Mouse (Mus musculus) stomach, postnatal 0 days (tissue): ENCODE results near the gene Skida1. TPM values are rescaled to one million over a fixed set of nuclear protein-coding genes. Genes with fewer than 3 reads are reported as not detected.

ENCODE experiments used
- ATAC-seq: fragments of 200-750 bp; cut with Nextera tagmentation; 2 replicates; pipeline ENCODE4 v1.8.0; 2017; ENCODE audit not compliant: low FRiP score, low TSS enrichment
- DNase-seq: peaks from one replicate; pipeline ENCODE4 v3.0.0-alpha.2; 2016; ENCODE audit warnings: low spot score
- H3K27ac ChIP-seq: fragments of 300-500 bp; sonication (generic); replicated peaks from 2 replicates; pipeline ENCODE4 v1.5.1; 2014; ENCODE audit warnings: mild to moderate bottlenecking, control low read depth
- H3K27me3 ChIP-seq: fragments of 300-500 bp; sonication (generic); 2 replicates; pipeline ENCODE4 v1.6.1; 2014; ENCODE audit warnings: low read length; ENCODE audit not compliant: control insufficient read depth, insufficient read depth
- H3K36me3 ChIP-seq: fragments of 300-500 bp; sonication (generic); 2 replicates; pipeline ENCODE4 v1.6.1; 2014; ENCODE audit warnings: low read length, mixed read lengths; ENCODE audit not compliant: control insufficient read depth, insufficient read depth
- H3K4me1 ChIP-seq: fragments of 300-500 bp; sonication (generic); replicated peaks from 2 replicates; pipeline ENCODE4 v1.6.1; 2014; ENCODE audit warnings: antibody characterized with exemption; ENCODE audit not compliant: control insufficient read depth, insufficient read depth
- H3K4me2 ChIP-seq: fragments of 300-500 bp; sonication (generic); replicated peaks from 2 replicates; pipeline ENCODE4 v1.6.1; 2014; ENCODE audit warnings: low read depth, mild to moderate bottlenecking, control low read depth, moderate library complexity
- H3K4me3 ChIP-seq: fragments of 300-500 bp; sonication (generic); 2 replicates; pipeline ENCODE4 v1.5.1; 2014; ENCODE audit warnings: low read depth, low read length, control low read depth
- H3K9ac ChIP-seq: fragments of 300-500 bp; sonication (generic); 2 replicates; pipeline ENCODE4 v1.6.1; 2014; ENCODE audit warnings: mild to moderate bottlenecking, low read length, control low read depth, mixed read lengths
- H3K9me3 ChIP-seq: fragments of 300-500 bp; sonication (generic); 2 replicates; pipeline ENCODE4 v1.6.1; 2016; ENCODE audit warnings: low read length; ENCODE audit not compliant: control insufficient read depth
- CTCF ChIP-seq: IDR thresholded peaks from 2 replicates; pipeline ENCODE4 v1.5.1; 2016; ENCODE audit warnings: antibody characterized with exemption, low read depth, mild to moderate bottlenecking, moderate library complexity
- EP300 ChIP-seq: optimal IDR thresholded peaks from 2 replicates; pipeline ENCODE3; 2016; ENCODE audit warnings: antibody characterized with exemption
- WGBS: fragments of 180-500 bp; shearing (Covaris S2); extraction: QIAGEN DNeasy Blood & Tissue Kit; methylation state at CpG from one replicate; pipeline ENCODE4 v1.1.7; 2014; 5-methylcytosine and 5-hydroxymethylcytosine counted together
- polyA plus RNA-seq: library from polyadenylated mRNA; unstranded; fragments of >200 nt; fragmentation: Nextera tagmentation; extraction: Ambion mirVana; gene quantifications from 2 replicates; pipeline ENCODE4 v1.2.1, GENCODE M21; 2015

The Skida1 gene
- polyA plus RNA-seq, 1 experiment from 2014 or later, result 1.9 TPM

DNA sequence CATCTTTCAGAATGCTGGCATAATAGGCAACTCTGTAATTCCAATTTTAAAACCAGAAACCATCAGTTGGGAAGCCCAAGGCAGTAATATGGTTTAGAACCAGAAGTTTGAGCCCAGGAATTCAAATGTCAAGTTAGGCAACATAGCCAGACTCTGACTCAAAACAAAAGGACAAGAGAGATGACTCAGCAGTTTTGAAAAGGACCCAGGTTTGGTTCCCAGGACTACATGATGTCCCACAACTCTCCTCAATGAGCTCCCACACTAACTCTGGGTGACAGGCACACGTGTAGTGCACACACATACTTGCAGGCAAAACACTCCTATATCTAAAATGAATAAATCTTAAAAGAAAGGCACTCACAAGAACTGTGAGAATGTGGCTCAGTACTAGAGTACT lies 29.7 kb downstream of the Skida1 start:
- Histone ChIP-seq H3K36me3 (no peaks in the 10 kb centered on the region), H3K4me1 (no peaks in the 10 kb centered on the region), H3K9ac (no peak overlapping the region), H3K27me3 (no peaks in the 10 kb centered on the region), H3K4me2 (no peak overlapping the region), H3K27ac (no peak overlapping the region), H3K9me3 (no peaks in the 10 kb centered on the region), H3K4me3 (no peak overlapping the region)
- WGBS, result 86% methylated on average over 1 of the region's 1 CpGs
- TF ChIP-seq CTCF, result no peak
- no peak for TF ChIP-seq EP300
- DNase-seq (no peak), ATAC-seq (no peak)

DNA sequence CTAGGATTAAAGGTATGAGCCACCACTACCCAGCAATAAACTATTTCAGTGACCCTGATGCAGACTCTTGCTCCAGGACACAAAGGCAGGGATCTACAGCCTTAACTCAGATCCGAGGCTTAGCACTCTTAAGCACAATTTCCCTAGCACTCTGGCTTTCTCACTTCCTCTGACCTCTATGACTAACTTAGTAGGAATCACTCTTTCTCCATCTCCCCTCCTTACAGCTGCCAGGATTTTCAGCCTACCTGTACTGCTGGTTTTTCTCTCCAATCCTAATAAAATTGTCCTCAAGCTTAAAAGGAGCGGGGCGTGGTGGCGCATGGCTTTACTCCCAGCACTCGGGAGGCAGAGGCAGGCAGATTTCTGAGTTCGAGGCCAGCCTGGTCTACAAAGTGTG lies 31.5 kb downstream of the Skida1 start:
- no peak for DNase-seq
- no peak for ATAC-seq
- Histone ChIP-seq H3K4me3 (no peak overlapping the region), H3K4me2 (no peak overlapping the region), H3K27me3 (no peaks in the 10 kb centered on the region), H3K27ac (no peak overlapping the region), H3K9ac (no peak overlapping the region), H3K9me3 (no peaks in the 10 kb centered on the region), H3K36me3 (no peaks in the 10 kb centered on the region), H3K4me1 (no peaks in the 10 kb centered on the region)
- WGBS, result 96% methylated on average over 6 of the region's 6 CpGs
- TF ChIP-seq CTCF, result no peak

DNA sequence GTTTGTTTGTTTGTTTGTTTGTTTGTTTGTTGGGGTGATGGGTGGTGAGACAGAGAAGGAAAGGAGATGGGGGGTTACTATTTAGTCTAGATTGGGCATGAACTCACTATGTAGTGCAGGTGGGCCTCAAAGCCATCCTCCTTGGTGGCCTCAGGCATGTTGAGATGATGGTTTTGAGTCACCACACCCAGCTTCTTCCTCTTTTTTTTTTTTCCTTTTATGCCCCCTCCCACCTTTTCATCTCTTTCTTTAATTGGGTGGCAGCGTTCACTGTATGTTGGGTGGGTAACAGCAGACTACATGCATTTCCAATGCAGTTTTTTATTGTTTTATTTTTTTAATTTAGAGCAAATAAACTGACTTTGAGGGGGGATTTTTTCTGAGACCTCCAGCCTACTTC lies 32.2 kb downstream of the Skida1 start:
- Histone ChIP-seq H3K9me3 (no peaks in the 10 kb centered on the region), H3K4me3 (no peak overlapping the region), H3K4me2 (no peak overlapping the region), H3K27me3 (no peaks in the 10 kb centered on the region), H3K36me3 (no peaks in the 10 kb centered on the region), H3K27ac (no peak overlapping the region), H3K9ac (no peak overlapping the region), H3K4me1 (no peaks in the 10 kb centered on the region)
- 95% methylated on average over 1 of the region's 1 CpGs for WGBS
- DNase-seq (no peak), ATAC-seq (no peak)
- TF ChIP-seq CTCF, result no peak

DNA sequence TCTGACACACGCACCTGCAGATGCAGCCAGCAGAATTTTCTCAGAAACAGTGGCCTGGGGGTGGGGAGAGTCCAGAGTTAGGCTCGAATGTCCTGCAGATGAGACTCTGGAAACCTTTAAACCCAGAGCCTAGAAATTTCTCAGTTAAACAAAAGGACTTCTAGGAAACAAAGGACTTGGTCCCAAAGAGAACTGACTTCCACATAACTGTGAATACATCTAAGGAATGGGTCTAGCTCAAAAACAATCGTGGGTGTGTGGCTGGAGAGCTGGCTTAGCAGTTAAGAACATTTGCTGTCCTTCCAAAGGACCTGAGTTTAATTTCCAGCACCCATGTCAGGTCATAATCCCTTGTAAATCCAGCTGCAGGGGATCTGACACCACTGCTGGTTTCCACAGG lies 33.3 kb downstream of the Skida1 start:
- TF ChIP-seq CTCF, result no peak
- TF ChIP-seq EP300, result no peak
- H3K4me1 ChIP-seq, result no peaks in the 10 kb centered on the region
- no peak overlapping the region for H3K4me3 ChIP-seq
- H3K9me3 ChIP-seq, result no peaks in the 10 kb centered on the region
- DNase-seq (no peak), ATAC-seq (no peak)
- no peaks in the 10 kb centered on the region for H3K36me3 ChIP-seq
- 55% methylated on average over 3 of the region's 3 CpGs for WGBS
- H3K27me3 ChIP-seq, result no peaks in the 10 kb centered on the region
- H3K9ac ChIP-seq, result no peak overlapping the region
- H3K27ac ChIP-seq, result no peak overlapping the region
- no peak overlapping the region for H3K4me2 ChIP-seq

DNA sequence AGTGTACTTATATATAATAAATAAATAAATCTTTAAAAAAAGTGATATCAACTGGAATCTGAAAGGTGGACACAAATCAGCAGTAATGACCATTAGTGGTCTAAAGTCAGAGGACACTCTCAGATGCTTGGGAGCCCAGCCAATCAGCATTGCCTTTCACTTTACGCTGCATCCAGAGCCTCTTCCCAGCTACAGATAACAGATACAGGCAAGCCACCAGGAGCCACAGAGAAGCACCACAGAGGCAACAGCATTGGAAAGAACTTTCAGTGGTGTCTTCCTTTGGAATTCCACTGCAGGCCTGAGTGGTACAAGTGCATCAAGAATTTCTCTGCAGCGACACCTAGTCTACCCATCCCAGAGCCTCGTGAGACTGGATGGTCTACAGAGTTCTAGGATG lies 36.0 kb downstream of the Skida1 start:
- H3K4me3 ChIP-seq, result no peak overlapping the region
- 84% methylated on average over 3 of the region's 3 CpGs for WGBS
- ATAC-seq, result no peak
- H3K9ac ChIP-seq, result no peak overlapping the region
- H3K9me3 ChIP-seq, result no peaks in the 10 kb centered on the region
- H3K4me2 ChIP-seq, result no peak overlapping the region
- no peak for DNase-seq
- no peaks in the 10 kb centered on the region for H3K27me3 ChIP-seq
- TF ChIP-seq EP300 (no peak), CTCF (no peak)
- no peaks in the 10 kb centered on the region for H3K36me3 ChIP-seq
- H3K27ac ChIP-seq, result no peak overlapping the region
- no peaks in the 10 kb centered on the region for H3K4me1 ChIP-seq

DNA sequence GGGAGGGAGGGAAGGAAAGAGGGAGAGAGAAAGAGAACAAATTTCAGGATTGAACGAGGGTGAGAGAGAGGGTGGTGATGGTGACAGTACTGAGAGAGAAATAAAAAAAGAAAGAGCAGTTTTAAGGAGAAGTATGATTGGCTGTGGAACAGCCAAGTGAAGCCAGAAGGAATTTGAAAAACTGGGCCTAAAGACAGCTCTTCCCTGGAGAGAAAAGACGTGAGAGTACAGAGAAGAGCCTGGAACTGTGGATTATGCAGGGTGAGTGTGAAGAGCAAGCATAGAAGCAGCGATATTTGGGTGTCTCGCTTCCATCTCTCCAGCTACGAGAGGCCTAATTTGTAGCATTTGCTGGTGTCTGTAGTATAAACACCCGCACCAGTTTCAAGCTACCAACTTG lies 37.6 kb downstream of the Skida1 start:
- H3K9me3 ChIP-seq, result no peaks in the 10 kb centered on the region
- H3K27me3 ChIP-seq, result no peaks in the 10 kb centered on the region
- H3K4me1 ChIP-seq, result no peaks in the 10 kb centered on the region
- DNase-seq (no peak), ATAC-seq (no peak)
- TF ChIP-seq CTCF, result no peak
- no peak for TF ChIP-seq EP300
- H3K9ac ChIP-seq, result no peak overlapping the region
- no peak overlapping the region for H3K27ac ChIP-seq
- no peaks in the 10 kb centered on the region for H3K36me3 ChIP-seq
- no peak overlapping the region for H3K4me3 ChIP-seq
- no peak overlapping the region for H3K4me2 ChIP-seq
- WGBS, result 75% methylated on average over 6 of the region's 6 CpGs
